Comparison of ENCODE assay signal across 12 mouse cellular contexts in the genomic region with DNA sequence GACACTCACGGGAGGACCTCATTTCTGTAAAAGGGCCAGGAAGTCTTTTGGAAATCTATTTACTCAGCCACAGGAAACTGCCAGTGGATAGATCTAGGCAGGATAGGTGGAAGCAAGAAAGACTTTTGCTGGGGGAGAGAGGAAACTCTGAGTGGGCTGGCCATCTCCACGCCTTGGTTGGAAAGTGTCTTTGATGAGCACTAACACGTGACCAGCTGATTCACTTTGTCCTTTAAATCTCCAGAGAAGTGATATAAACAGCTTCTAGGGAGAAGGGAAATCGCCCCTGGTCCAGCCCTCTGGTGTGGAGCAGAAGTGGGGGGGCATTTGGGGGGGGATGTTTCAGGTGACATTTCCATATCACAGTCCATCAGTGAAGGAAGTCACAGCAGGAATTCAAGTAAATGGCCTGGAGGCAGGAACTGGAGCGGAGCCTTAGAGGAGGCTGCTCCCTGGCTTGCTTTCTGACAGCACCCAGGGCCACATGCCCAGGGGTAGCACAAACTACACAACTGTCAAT.
A peak's percentile ranks its signal among the peaks of the same experiment; 100 is the strongest.
DNase-seq lines count a peak whose midpoint lies in the region; ATAC-seq lines count a peak whose summit lies in the region.
"Had no signal": no experiment of that assay in that cellular context is flagged by ENCODE, and none has a peak within 500 bp of the region (broad histone marks: within the 10 kb centered on the region; RNA-seq: fewer than 3 reads in every experiment).

No protein-coding gene starts in this region.

- no peak overlapping the region for H3K9ac ChIP-seq in kidney, embryonic 15.5 days
- no peak overlapping the region for H3K9ac ChIP-seq in embryonic facial prominence, embryonic 13.5 days
- no peak overlapping the region for H3K9ac ChIP-seq in heart, embryonic 16.5 days (ENCODE audit: low read length)
- H3K9ac ChIP-seq: hindbrain, embryonic 14.5 days had no signal

- no peaks in the 10 kb centered on the region for H3K27me3 ChIP-seq in kidney, embryonic 15.5 days
- H3K27me3 ChIP-seq in embryonic facial prominence, embryonic 13.5 days = no peaks in the 10 kb centered on the region
- no peaks in the 10 kb centered on the region for H3K27me3 ChIP-seq in heart, embryonic 16.5 days (ENCODE audit: control insufficient read depth, insufficient read depth, low read length)

- 0 out of 2 replicates have a peak, but pooled peaks have one; percentile 18 for ATAC-seq in kidney, embryonic 15.5 days (replicated peaks; ENCODE audit: low FRiP score)
- no peak for ATAC-seq in embryonic facial prominence, embryonic 13.5 days (ENCODE audit: insufficient number of reproducible peaks, insufficient read depth, low FRiP score, low TSS enrichment, low read depth)
- no peak for ATAC-seq in heart, embryonic 16.5 days (replicated peaks; ENCODE audit: extremely low read depth, insufficient read depth, low FRiP score)

- no peak overlapping the region for H3K4me3 ChIP-seq in kidney, embryonic 15.5 days (replicated peaks)
- H3K4me3 ChIP-seq in embryonic facial prominence, embryonic 13.5 days = no peak overlapping the region
- H3K4me3 ChIP-seq in heart, embryonic 16.5 days (ENCODE audit: low read length) = no peak overlapping the region
- H3K4me3 ChIP-seq: erythroblast, embryonic 14.5 days had no signal

- 37% methylated on average over 5 of the region's 5 CpGs for WGBS in kidney, embryonic 15.5 days
- WGBS in embryonic facial prominence, embryonic 13.5 days = 51% methylated on average over 5 of the region's 5 CpGs
- whole genome bisulfite sequencing in heart, embryonic 16.5 days = 38% methylated on average over 5 of the region's 5 CpGs

- no peaks in the 10 kb centered on the region for H3K36me3 ChIP-seq in kidney, embryonic 15.5 days
- H3K36me3 ChIP-seq in embryonic facial prominence, embryonic 13.5 days = no peaks in the 10 kb centered on the region
- no peaks in the 10 kb centered on the region for H3K36me3 ChIP-seq in heart, embryonic 16.5 days (ENCODE audit: control insufficient read depth, insufficient read depth)

- no peak overlapping the region for H3K4me2 ChIP-seq in kidney, embryonic 15.5 days
- H3K4me2 ChIP-seq in embryonic facial prominence, embryonic 13.5 days = no peak overlapping the region
- no peak overlapping the region for H3K4me2 ChIP-seq in heart, embryonic 16.5 days (ENCODE audit: low read depth, low read length)
- H3K4me2 ChIP-seq: hindbrain, embryonic 14.5 days had no signal

- H3K27ac ChIP-seq in kidney, embryonic 15.5 days = peak overlapping the region; percentile 41
- 0 out of 2 replicates have a peak overlapping the region, but pooled peaks have one; percentile 12 for H3K27ac ChIP-seq in embryonic facial prominence, embryonic 13.5 days
- H3K27ac ChIP-seq in heart, embryonic 16.5 days (ENCODE audit: low read length) = peak overlapping the region; percentile 90
- H3K27ac ChIP-seq: hindbrain, embryonic 14.5 days had no signal

- peaks cover 23% of the 10 kb centered on the region for H3K4me1 ChIP-seq in kidney, embryonic 15.5 days
- peaks cover 49% of the 10 kb centered on the region for H3K4me1 ChIP-seq in embryonic facial prominence, embryonic 13.5 days
- peaks cover 38% of the 10 kb centered on the region for H3K4me1 ChIP-seq in heart, embryonic 16.5 days (ENCODE audit: control insufficient read depth, insufficient read depth, low read length)

- DNase-seq in kidney, postnatal 4 days = no peak
- peak; percentile 31 for DNase-seq in skeletal muscle tissue, adult 2 months (ENCODE audit: low read depth, low spot score)
- no peak for DNase-seq in urinary bladder, postnatal 10 days (ENCODE audit: low spot score)
- DNase-seq in frontal cortex, postnatal 14 days (ENCODE audit: low spot score in 2 of 2) = no peak
- DNase-seq: cerebellum, adult 9-11 months; kidney, postnatal 14 days; retina, postnatal 1 day had no signal

- no peaks in the 10 kb centered on the region for H3K9me3 ChIP-seq in kidney, embryonic 15.5 days (replicated peaks)
- H3K9me3 ChIP-seq in embryonic facial prominence, embryonic 13.5 days = no peaks in the 10 kb centered on the region
- no peaks in the 10 kb centered on the region for H3K9me3 ChIP-seq in heart, embryonic 16.5 days (replicated peaks; ENCODE audit: control insufficient read depth, low read length)

Comparison
In these comparisons a context has a peak if more than half of its experiments do, and no peak if none do; other contexts are left out.
1. H3K27ac ChIP-seq: peak in every context shown above with its lines; median percentile 90 in heart, embryonic 16.5 days; 41 in kidney, embryonic 15.5 days; 12 in embryonic facial prominence, embryonic 13.5 days.